Comparison of ENCODE assay signal across 8 mouse cellular contexts in genomic region chr4:43030352-43030751, GRCm38 (mm10). TPM values are rescaled to one million over a fixed set of nuclear protein-coding genes. Genes with fewer than 3 reads are reported as not detected.
DNase-seq lines count a peak whose midpoint lies in the region; ATAC-seq and TF ChIP-seq lines count a peak whose summit lies in the region.

No protein-coding gene starts in this region.

- ATAC-seq in lung, embryonic 16.5 days (ENCODE audit: low read depth): no peak
- ATAC-seq in limb, embryonic 11.5 days (ENCODE audit: insufficient number of reproducible peaks, low FRiP score, low TSS enrichment, low read depth): no peak

- peak overlapping the region; percentile 89 for H3K27ac ChIP-seq in lung, embryonic 16.5 days (ENCODE audit: low read length)
- no peak overlapping the region for H3K27ac ChIP-seq in limb, embryonic 11.5 days (replicated peaks; ENCODE audit: low read depth, low read length)
- no peak overlapping the region for H3K27ac ChIP-seq in small intestine, adult 2 months (ENCODE audit: insufficient read depth, low read depth, low read length)

- DNase-seq in lung, postnatal 4 days: no peak
- DNase-seq in limb, embryonic 11.5 days (ENCODE audit: low spot score): no peak
- no peak for DNase-seq in spleen, postnatal 10 days (ENCODE audit: low spot score in 2 of 2)
- DNase-seq in gastrocnemius, postnatal 25 days: no peak
- no peak for DNase-seq in adrenal gland, adult 18-20 months (ENCODE audit: low spot score in 2 of 2)

- H3K27me3 ChIP-seq in lung, embryonic 16.5 days (ENCODE audit: control insufficient read depth, insufficient read depth, low read depth, low read length): no peaks in the 10 kb centered on the region
- H3K27me3 ChIP-seq in erythroblast, embryonic 14.5 days (ENCODE audit: control insufficient read depth): no peaks in the 10 kb centered on the region
- H3K27me3 ChIP-seq in limb, embryonic 11.5 days (ENCODE audit: control insufficient read depth, insufficient read depth, low read length): no peaks in the 10 kb centered on the region
- no peaks in the 10 kb centered on the region for H3K27me3 ChIP-seq in small intestine, adult 2 months (ENCODE audit: control insufficient read depth, insufficient read depth, low read length)

- peaks cover 15% of the 10 kb centered on the region for H3K4me1 ChIP-seq in lung, embryonic 16.5 days (replicated peaks; ENCODE audit: control insufficient read depth, insufficient read depth, low read length)
- peaks cover 56% of the 10 kb centered on the region for H3K4me1 ChIP-seq in erythroblast, embryonic 14.5 days (ENCODE audit: control insufficient read depth)
- H3K4me1 ChIP-seq in limb, embryonic 11.5 days (ENCODE audit: control insufficient read depth, insufficient read depth, low read length): peaks cover 6% of the 10 kb centered on the region; the same call in 1 of the 2 replicates
- peaks cover 7% of the 10 kb centered on the region; the same call in 1 of the 2 replicates for H3K4me1 ChIP-seq in small intestine, adult 2 months (ENCODE audit: control insufficient read depth, insufficient read depth, insufficient read length, low read length)

- 63% methylated on average over 9 of the region's 9 CpGs for WGBS in lung, embryonic 16.5 days
- WGBS in limb, embryonic 11.5 days: 85% methylated on average over 9 of the region's 9 CpGs
- 39% methylated on average over 9 of the region's 9 CpGs for WGBS in small intestine, adult 2 months

- H3K4me3 ChIP-seq in lung, embryonic 16.5 days (ENCODE audit: low read length): peak overlapping the region; percentile 86
- peak overlapping the region; percentile 77 for H3K4me3 ChIP-seq in erythroblast, embryonic 14.5 days (replicated peaks)
- H3K4me3 ChIP-seq in limb, embryonic 11.5 days (ENCODE audit: low read depth, low read length): peak overlapping the region; percentile 81
- peak overlapping the region; percentile 91; the same call in 1 of the 2 replicates for H3K4me3 ChIP-seq in small intestine, adult 2 months (ENCODE audit: low read depth, low read length)

- peak overlapping the region; percentile 96 for H3K9ac ChIP-seq in lung, embryonic 16.5 days (ENCODE audit: low read length)
- peak overlapping the region; percentile 92 for H3K9ac ChIP-seq in limb, embryonic 11.5 days (ENCODE audit: low read length)

- peak overlapping the region; percentile 92 for H3K4me2 ChIP-seq in lung, embryonic 16.5 days (ENCODE audit: low read depth, low read length)
- peak overlapping the region; percentile 76 for H3K4me2 ChIP-seq in limb, embryonic 11.5 days (ENCODE audit: low read depth, severe bottlenecking)

- TF ChIP-seq CTCF in small intestine, adult 2 months (IDR thresholded peaks at IDR 0.05; ENCODE audit: extremely low read depth, insufficient read length, insufficient replicate concordance, low read depth, low read length): no peak

- no peaks in the 10 kb centered on the region for H3K9me3 ChIP-seq in lung, embryonic 16.5 days (ENCODE audit: control insufficient read depth, low read length)
- H3K9me3 ChIP-seq in erythroblast, embryonic 14.5 days (ENCODE audit: control insufficient read depth, low read length): no peaks in the 10 kb centered on the region
- no peaks in the 10 kb centered on the region for H3K9me3 ChIP-seq in limb, embryonic 11.5 days (ENCODE audit: control insufficient read depth, low read length)

- no peak for TF ChIP-seq POLR2A in small intestine, adult 2 months (IDR thresholded peaks at IDR 0.05; ENCODE audit: low read depth, low read length)

- H3K36me3 ChIP-seq in lung, embryonic 16.5 days (ENCODE audit: control insufficient read depth, insufficient read depth, low read length): peaks cover 33% of the 10 kb centered on the region
- peaks cover 82% of the 10 kb centered on the region for H3K36me3 ChIP-seq in erythroblast, embryonic 14.5 days (ENCODE audit: control insufficient read depth)
- H3K36me3 ChIP-seq in limb, embryonic 11.5 days (ENCODE audit: control insufficient read depth, insufficient read depth, low read length): peaks cover 10% of the 10 kb centered on the region
- peaks cover 28% of the 10 kb centered on the region for H3K36me3 ChIP-seq in small intestine, adult 2 months (ENCODE audit: control insufficient read depth, insufficient read depth, low read length)

RNA-seq across cellular contexts. Expression of gene Stoml2, which starts 1.2 kb away (rescaled TPM):
- polyA plus RNA-seq in lung, embryonic 16.5 days (2015; fragmentation: Nextera tagmentation; extraction: Ambion mirVana): 286 and 289 TPM in 2 replicates
- 15.4 and 16.6 TPM in 2 replicates for polyA plus RNA-seq in erythroblast, embryonic 14.5 days (2012)
- 411 and 426 TPM in 2 replicates for polyA plus RNA-seq in limb, embryonic 11.5 days (2014; fragmentation: Nextera tagmentation; extraction: Ambion mirVana)
- 38.7 and 62.8 TPM in 2 replicates for polyA plus RNA-seq in small intestine, adult 2 months (2012; rRNA removed)
- 10 to 100 TPM; 88.2 to 98.5 TPM for total RNA-seq in gastrocnemius, postnatal 25 days (2021)
- 100 to 1,000 TPM; 159 to 223 TPM for total RNA-seq in adrenal gland, adult 18-20 months (2021)

RNA-seq across cellular contexts. Expression of gene Pigo, which starts 4.7 kb away (rescaled TPM):
- polyA plus RNA-seq in lung, embryonic 16.5 days (2015; fragmentation: Nextera tagmentation; extraction: Ambion mirVana): 21.8 and 24.8 TPM in 2 replicates
- 2.1 and 2.2 TPM in 2 replicates for polyA plus RNA-seq in erythroblast, embryonic 14.5 days (2012)
- polyA plus RNA-seq in limb, embryonic 11.5 days (2014; fragmentation: Nextera tagmentation; extraction: Ambion mirVana): 21.7 and 22.7 TPM in 2 replicates
- polyA plus RNA-seq in small intestine, adult 2 months (2012; rRNA removed): 20.0 and 30.6 TPM in 2 replicates
- total RNA-seq in gastrocnemius, postnatal 25 days (2021): 1 to 10 TPM; 6.7 to 7.5 TPM
- total RNA-seq in adrenal gland, adult 18-20 months (2021): 10 to 100 TPM; 14.0 to 15.9 TPM

RNA-seq across cellular contexts. Expression of gene Fam214b, which starts 15.7 kb away (rescaled TPM):
- polyA plus RNA-seq in lung, embryonic 16.5 days (2015; fragmentation: Nextera tagmentation; extraction: Ambion mirVana): 9.6 and 11.7 TPM in 2 replicates
- polyA plus RNA-seq in erythroblast, embryonic 14.5 days (2012): 73.7 and 83.3 TPM in 2 replicates
- 6.0 and 6.5 TPM in 2 replicates for polyA plus RNA-seq in limb, embryonic 11.5 days (2014; fragmentation: Nextera tagmentation; extraction: Ambion mirVana)
- polyA plus RNA-seq in small intestine, adult 2 months (2012; rRNA removed): 36.1 and 70.5 TPM in 2 replicates
- total RNA-seq in gastrocnemius, postnatal 25 days (2021): 10 to 100 TPM; 18.7 to 33.5 TPM
- 10 to 100 TPM; 54.7 to 58.2 TPM for total RNA-seq in adrenal gland, adult 18-20 months (2021)

RNA-seq across cellular contexts. Expression of gene Fancg, which starts 20.0 kb away (rescaled TPM):
- 22.5 and 24.1 TPM in 2 replicates for polyA plus RNA-seq in lung, embryonic 16.5 days (2015; fragmentation: Nextera tagmentation; extraction: Ambion mirVana)
- 0.62 and 0.83 TPM in 2 replicates for polyA plus RNA-seq in erythroblast, embryonic 14.5 days (2012)
- polyA plus RNA-seq in limb, embryonic 11.5 days (2014; fragmentation: Nextera tagmentation; extraction: Ambion mirVana): 19.1 and 23.6 TPM in 2 replicates
- 3.9 and 9.5 TPM in 2 replicates for polyA plus RNA-seq in small intestine, adult 2 months (2012; rRNA removed)
- 1 to 10 TPM; 1.0 to 2.4 TPM for total RNA-seq in gastrocnemius, postnatal 25 days (2021)
- 1 to 10 TPM; 6.6 to 7.7 TPM for total RNA-seq in adrenal gland, adult 18-20 months (2021)

RNA-seq across cellular contexts. Expression of gene Unc13b, which starts 28.4 kb away (rescaled TPM):
- polyA plus RNA-seq in lung, embryonic 16.5 days (2015; fragmentation: Nextera tagmentation; extraction: Ambion mirVana): 5.4 and 6.5 TPM in 2 replicates
- 0.01 TPM in 1 of 2 replicates, not detected in the other for polyA plus RNA-seq in erythroblast, embryonic 14.5 days (2012)
- 2.4 and 2.5 TPM in 2 replicates for polyA plus RNA-seq in limb, embryonic 11.5 days (2014; fragmentation: Nextera tagmentation; extraction: Ambion mirVana)
- polyA plus RNA-seq in small intestine, adult 2 months (2012; rRNA removed): 5.5 and 7.0 TPM in 2 replicates
- 1 to 10 TPM; 2.9 to 3.0 TPM for total RNA-seq in gastrocnemius, postnatal 25 days (2021)
- total RNA-seq in adrenal gland, adult 18-20 months (2021): 10 to 100 TPM; 12.9 to 15.8 TPM
